Mouse (Mus musculus) embryonic facial prominence, embryonic 15.5 days (tissue): Measurements from ENCODE around the gene Zfp618. TPM values are rescaled to one million over a fixed set of nuclear protein-coding genes. Genes with fewer than 3 reads are reported as not detected.

ENCODE experiments used
- ATAC-seq: fragments of 200-750 bp; cut with Nextera tagmentation; 2 replicates; pipeline ENCODE4 v1.8.0; 2017; ENCODE audit warnings: low read depth, moderate TSS enrichment; ENCODE audit not compliant: insufficient number of reproducible peaks, low FRiP score, low TSS enrichment
- H3K27ac ChIP-seq: fragments of 300-500 bp; sonication (generic); replicated peaks from 2 replicates; pipeline ENCODE4 v1.5.1; 2015; ENCODE audit warnings: mild to moderate bottlenecking, inconsistent platforms
- H3K27me3 ChIP-seq: fragments of 300-500 bp; sonication (generic); 2 replicates; pipeline ENCODE4 v1.6.1; 2015; ENCODE audit warnings: inconsistent platforms
- H3K36me3 ChIP-seq: fragments of 300-500 bp; sonication (generic); 2 replicates; pipeline ENCODE4 v1.6.1; 2015; ENCODE audit warnings: mild to moderate bottlenecking, inconsistent platforms
- H3K4me1 ChIP-seq: fragments of 300-500 bp; sonication (generic); 2 replicates; pipeline ENCODE4 v1.6.1; 2015; ENCODE audit warnings: inconsistent platforms
- H3K4me2 ChIP-seq: fragments of 300-500 bp; sonication (generic); replicated peaks from 2 replicates; pipeline ENCODE4 v1.6.1; 2015; ENCODE audit warnings: mild to moderate bottlenecking, inconsistent platforms
- H3K4me3 ChIP-seq: fragments of 300-500 bp; sonication (generic); replicated peaks from 2 replicates; pipeline ENCODE4 v1.5.1; 2015; ENCODE audit warnings: mild to moderate bottlenecking, inconsistent platforms
- H3K9ac ChIP-seq: fragments of 300-500 bp; sonication (generic); 2 replicates; pipeline ENCODE4 v1.6.1; 2015; ENCODE audit warnings: inconsistent platforms
- H3K9me3 ChIP-seq: fragments of 300-500 bp; sonication (generic); replicated peaks from 2 replicates; pipeline ENCODE4 v1.6.1; 2016; ENCODE audit warnings: inconsistent platforms
- WGBS: fragments of 180-500 bp; shearing (Covaris S2); methylation state at CpG from one replicate; pipeline ENCODE4 v1.1.7; 2015; 5-methylcytosine and 5-hydroxymethylcytosine counted together
- polyA plus RNA-seq: library from polyadenylated mRNA; unstranded; fragments of >200 nt; fragmentation: Nextera tagmentation; extraction: Ambion mirVana; gene quantifications from 2 replicates; pipeline ENCODE4 v1.2.1, GENCODE M21; 2015

Zfp618 gene
- polyA plus RNA-seq, 1 experiment from 2014 or later, result 22.7 TPM

GRCm38 (mm10) chr4:63052662-63053033, 87.3 kb downstream of the Zfp618 start:
- Histone ChIP-seq H3K27me3 (no peaks in the 10 kb centered on the region), H3K4me2 (no peak overlapping the region), H3K9ac (no peak overlapping the region), H3K27ac (no peak overlapping the region), H3K36me3 (no peaks in the 10 kb centered on the region), H3K9me3 (no peaks in the 10 kb centered on the region), H3K4me1 (peaks cover 38% of the 10 kb centered on the region), H3K4me3 (no peak overlapping the region)
- 41% methylated on average over 2 of the region's 2 CpGs for WGBS
- no peak for ATAC-seq

- Histone ChIP-seq H3K9ac (no peak overlapping the region), H3K4me3 (no peak overlapping the region), H3K27me3 (no peaks in the 10 kb centered on the region), H3K9me3 (no peaks in the 10 kb centered on the region), H3K4me1 (peaks cover 48% of the 10 kb centered on the region), H3K36me3 (no peaks in the 10 kb centered on the region), H3K27ac (no peak overlapping the region), H3K4me2 (no peak overlapping the region)
- WGBS, result 59% methylated on average over 10 of the region's 10 CpGs
- no peak for ATAC-seq
Measured at GRCm38 (mm10) chr4:63055216-63055745, 89.9 kb downstream of the Zfp618 start.

GRCm38 (mm10) chr4:63056641-63057415, 91.5 kb downstream of the Zfp618 start:
- Histone ChIP-seq H3K36me3 (no peaks in the 10 kb centered on the region), H3K27ac (no peak overlapping the region), H3K27me3 (no peaks in the 10 kb centered on the region), H3K4me1 (peaks cover 49% of the 10 kb centered on the region), H3K4me3 (no peak overlapping the region), H3K9me3 (no peaks in the 10 kb centered on the region), H3K9ac (no peak overlapping the region), H3K4me2 (no peak overlapping the region)
- no peak for ATAC-seq
- 27% methylated on average over 7 of the region's 7 CpGs for WGBS

GRCm38 (mm10) chr4:63057581-63057980, 92.2 kb downstream of the Zfp618 start:
- Histone ChIP-seq H3K27ac (no peak overlapping the region), H3K4me2 (no peak overlapping the region), H3K9ac (no peak overlapping the region), H3K4me1 (peaks cover 43% of the 10 kb centered on the region), H3K36me3 (peaks cover under 1% of the 10 kb centered on the region; the same call in 1 of the 2 replicates), H3K27me3 (no peaks in the 10 kb centered on the region), H3K4me3 (no peak overlapping the region), H3K9me3 (no peaks in the 10 kb centered on the region)
- no peak for ATAC-seq
- WGBS, result 33% methylated on average over 5 of the region's 5 CpGs

- ATAC-seq, result no peak
- Histone ChIP-seq H3K4me3 (no peak overlapping the region), H3K4me1 (peaks cover 40% of the 10 kb centered on the region), H3K9ac (no peak overlapping the region), H3K9me3 (no peaks in the 10 kb centered on the region), H3K36me3 (peaks cover 7% of the 10 kb centered on the region; the same call in 1 of the 2 replicates), H3K4me2 (no peak overlapping the region), H3K27ac (no peak overlapping the region), H3K27me3 (no peaks in the 10 kb centered on the region)
- WGBS, result 95% methylated on average over 4 of the region's 4 CpGs
Measured at GRCm38 (mm10) chr4:63058686-63059085, 93.3 kb downstream of the Zfp618 start.

- WGBS, result 49% methylated on average over 6 of the region's 6 CpGs
- H3K27ac ChIP-seq, result no peak overlapping the region; the same call in 1 of the 2 replicates
- H3K36me3 ChIP-seq, result peaks cover 7% of the 10 kb centered on the region; the same call in 1 of the 2 replicates
- H3K9ac ChIP-seq, result no peak overlapping the region
- H3K4me3 ChIP-seq, result no peak overlapping the region
- no peaks in the 10 kb centered on the region for H3K27me3 ChIP-seq
- no peak for ATAC-seq
- H3K4me2 ChIP-seq, result no peak overlapping the region
- peaks cover 30% of the 10 kb centered on the region for H3K4me1 ChIP-seq
- no peaks in the 10 kb centered on the region for H3K9me3 ChIP-seq
Measured at GRCm38 (mm10) chr4:63060358-63060757, 95.0 kb downstream of the Zfp618 start.

- no peak for ATAC-seq
- Histone ChIP-seq H3K4me1 (peaks cover 30% of the 10 kb centered on the region), H3K4me2 (no peak overlapping the region), H3K9ac (no peak overlapping the region), H3K27me3 (no peaks in the 10 kb centered on the region), H3K9me3 (no peaks in the 10 kb centered on the region), H3K27ac (no peak overlapping the region), H3K36me3 (peaks cover 7% of the 10 kb centered on the region; the same call in 1 of the 2 replicates), H3K4me3 (no peak overlapping the region)
- 91% methylated on average over 6 of the region's 6 CpGs for WGBS
Measured at GRCm38 (mm10) chr4:63061411-63061810, 96.0 kb downstream of the Zfp618 start.

GRCm38 (mm10) chr4:63063360-63063759, 98.0 kb downstream of the Zfp618 start:
- Histone ChIP-seq H3K4me1 (peaks cover 17% of the 10 kb centered on the region), H3K9me3 (no peaks in the 10 kb centered on the region), H3K36me3 (peaks cover 7% of the 10 kb centered on the region; the same call in 1 of the 2 replicates), H3K27ac (no peak overlapping the region), H3K4me2 (no peak overlapping the region), H3K27me3 (no peaks in the 10 kb centered on the region), H3K9ac (no peak overlapping the region), H3K4me3 (no peak overlapping the region)
- no peak for ATAC-seq
- 97% methylated on average over 4 of the region's 4 CpGs for WGBS

- 86% methylated on average over 9 of the region's 9 CpGs for WGBS
- no peak overlapping the region for H3K27ac ChIP-seq
- H3K4me1 ChIP-seq, result peaks cover 9% of the 10 kb centered on the region
Measured at GRCm38 (mm10) chr4:63064911-63065310, 99.5 kb downstream of the Zfp618 start.

GRCm38 (mm10) chr4:63066796-63067195, 101.4 kb downstream of the Zfp618 start:
- ATAC-seq, result no peak
- Histone ChIP-seq H3K27ac (no peak overlapping the region), H3K4me1 (peaks cover 3% of the 10 kb centered on the region), H3K4me2 (no peak overlapping the region), H3K9me3 (no peaks in the 10 kb centered on the region), H3K4me3 (no peak overlapping the region), H3K36me3 (peaks cover 7% of the 10 kb centered on the region; the same call in 1 of the 2 replicates), H3K9ac (no peak overlapping the region), H3K27me3 (no peaks in the 10 kb centered on the region)
- 82% methylated on average over 4 of the region's 4 CpGs for WGBS

More at GRCm38 (mm10) chr4:63064911-63065310, 99.5 kb downstream of the Zfp618 start:
- no peak overlapping the region for H3K4me2 ChIP-seq
- no peaks in the 10 kb centered on the region for H3K9me3 ChIP-seq
- no peak overlapping the region for H3K4me3 ChIP-seq
- ATAC-seq, result no peak
- peaks cover 7% of the 10 kb centered on the region; the same call in 1 of the 2 replicates for H3K36me3 ChIP-seq
- H3K9ac ChIP-seq, result no peak overlapping the region
- no peaks in the 10 kb centered on the region for H3K27me3 ChIP-seq

GRCm38 (mm10) chr4:63067822-63068221, 102.4 kb downstream of the Zfp618 start:
- Histone ChIP-seq H3K9me3 (no peaks in the 10 kb centered on the region), H3K4me2 (no peak overlapping the region), H3K36me3 (peaks cover 4% of the 10 kb centered on the region; the same call in 1 of the 2 replicates), H3K4me1 (peaks cover 9% of the 10 kb centered on the region), H3K27ac (no peak overlapping the region), H3K27me3 (no peaks in the 10 kb centered on the region), H3K4me3 (no peak overlapping the region), H3K9ac (no peak overlapping the region)
- no peak for ATAC-seq
- WGBS, result 91% methylated on average over 6 of the region's 6 CpGs
